Mouse (Mus musculus) testis, postnatal 10 days (tissue): Measurements from ENCODE around the gene Prkcz.

Source experiments
- DNase-seq: peaks from one replicate; pipeline ENCODE4 v3.0.0; 2021; ENCODE audit warnings: low spot score

Gene Prkcz

DNA sequence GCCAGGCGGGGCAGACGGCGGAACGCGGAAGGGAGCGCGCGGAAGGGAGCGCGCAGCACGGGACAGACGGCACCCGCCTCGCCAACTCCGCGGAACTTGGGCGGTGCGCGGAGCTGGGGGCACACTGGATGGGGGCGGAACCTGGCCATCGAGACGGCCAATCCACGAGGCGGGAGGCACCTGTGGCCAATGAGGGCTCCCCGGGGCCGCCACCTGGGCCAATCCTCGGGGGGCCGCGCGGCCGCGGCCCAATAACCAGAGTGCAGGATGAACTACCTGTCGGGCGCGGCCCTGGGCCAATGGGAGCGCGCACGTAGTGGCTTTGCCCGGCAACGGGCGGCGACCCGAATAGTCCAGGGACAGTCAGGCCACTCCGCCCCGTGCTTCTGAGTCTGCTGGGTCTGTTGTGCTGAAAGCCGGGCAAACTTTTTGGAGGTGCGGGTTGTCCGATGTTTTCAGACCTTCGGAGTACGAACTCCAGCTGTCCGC is at the start of gene Prkcz:
TSS of gene Prkcz (minus strand) at position 59 of the 489 bp plus-strand sequence.
- DNase-seq: peak; percentile 72

- DNase-seq: peak; percentile 79
Measured at GRCm38 (mm10) chr4:155409058-155409776, 48.1 kb upstream of the Prkcz start, which contains the start of gene Cfap74. Gene Cfap74, plus strand, starts transcription at chr4:155409190.

DNA sequence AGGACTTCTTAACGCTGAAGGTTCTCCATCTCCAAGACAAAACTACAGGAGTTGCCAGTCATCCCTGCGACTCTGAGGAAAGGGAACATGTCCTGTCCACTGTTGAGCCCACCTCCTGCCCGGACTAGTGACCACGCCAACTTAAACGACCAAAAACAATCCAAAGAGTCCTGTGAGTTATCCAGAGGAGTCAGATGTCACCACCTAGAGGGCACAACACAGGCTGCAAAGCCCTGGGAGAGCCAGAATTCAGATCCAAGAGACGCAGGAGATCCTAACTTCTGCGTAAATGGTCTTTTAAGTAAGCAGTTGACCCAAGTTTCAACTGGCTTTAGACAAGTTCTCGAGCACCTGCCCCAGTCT is 47.5 kb upstream of the Prkcz start:
- no peak for DNase-seq

DNA sequence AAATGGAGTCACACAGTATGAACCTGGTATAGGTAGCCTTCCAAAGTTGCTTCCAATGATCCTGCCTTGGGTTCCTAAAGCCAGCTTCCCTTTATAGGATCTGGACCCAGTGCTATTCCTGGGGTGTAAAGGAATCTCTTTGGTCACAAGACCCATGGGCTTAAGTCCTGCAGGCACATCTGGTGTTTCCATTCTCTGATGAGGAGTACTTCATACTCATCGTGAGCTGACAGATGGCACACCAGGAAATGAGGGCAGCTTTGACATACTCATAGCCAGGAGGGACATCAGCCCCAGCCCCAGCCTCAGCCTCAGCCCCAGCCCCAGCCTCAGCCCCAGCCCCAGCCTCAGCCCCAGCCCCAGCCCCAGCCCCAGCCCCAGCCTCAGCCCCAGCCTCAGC is 41.3 kb upstream of the Prkcz start:
- DNase-seq: no peak

- DNase-seq: no peak
Measured at GRCm38 (mm10) chr4:155401121-155401520, 40.0 kb upstream of the Prkcz start.

- DNase-seq: no peak
Measured at GRCm38 (mm10) chr4:155398222-155398540, 37.0 kb upstream of the Prkcz start.

GRCm38 (mm10) chr4:155397511-155398221 is 36.5 kb upstream of the Prkcz start, which contains the start of gene Gabrd:
Gene Gabrd, minus strand, starts transcription at chr4:155398112.
- DNase-seq: peak; percentile 89

- DNase-seq: no peak
Measured at GRCm38 (mm10) chr4:155396751-155397150, 35.6 kb upstream of the Prkcz start.

GRCm38 (mm10) chr4:155395471-155395870 is 34.3 kb upstream of the Prkcz start:
- no peak for DNase-seq

GRCm38 (mm10) chr4:155387166-155387565 is 26.0 kb upstream of the Prkcz start:
- no peak for DNase-seq

GRCm38 (mm10) chr4:155383326-155383725 is 22.2 kb upstream of the Prkcz start:
- DNase-seq: no peak

DNA sequence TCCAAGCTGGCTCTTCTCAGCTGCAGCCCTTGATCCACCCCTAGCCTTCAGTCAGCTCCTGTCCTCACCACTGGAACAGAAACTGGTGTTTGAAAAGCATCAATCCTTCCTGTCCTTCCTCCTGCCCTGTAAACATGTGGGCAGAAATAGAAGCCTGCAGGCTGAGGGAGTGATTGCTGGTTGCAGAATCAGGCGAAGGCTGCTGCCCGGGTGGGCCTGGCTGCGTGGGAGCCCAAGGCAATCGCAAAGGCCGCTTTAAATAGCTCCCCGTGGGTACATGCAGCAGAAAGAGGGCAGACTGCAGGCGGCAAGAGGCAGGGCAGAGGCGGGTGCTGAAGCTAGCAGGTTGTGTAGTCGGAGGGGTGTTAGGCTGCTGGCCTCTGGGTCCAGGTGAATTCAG is 21.6 kb upstream of the Prkcz start:
- DNase-seq: no peak

DNA sequence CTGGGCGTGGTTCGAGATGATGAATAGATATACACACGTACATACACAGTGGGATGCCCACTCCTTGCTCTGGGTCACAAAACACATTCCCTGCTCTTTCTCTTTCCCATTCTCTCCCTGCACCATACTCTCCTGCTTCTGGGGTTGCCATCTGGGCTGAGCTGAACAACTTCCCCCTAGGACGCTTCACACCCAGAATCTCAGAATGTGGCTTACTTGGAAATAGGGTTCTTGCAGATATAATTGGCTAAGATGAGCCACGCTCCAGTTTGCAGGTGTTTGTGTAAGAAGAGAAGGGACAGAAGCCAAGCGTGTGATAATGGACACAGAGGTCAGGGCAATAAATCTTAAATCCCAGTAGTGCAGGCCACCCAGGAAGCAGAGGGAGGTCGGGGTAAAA is 20.8 kb upstream of the Prkcz start:
- no peak for DNase-seq

- DNase-seq: no peak
Measured at GRCm38 (mm10) chr4:155371797-155372735, 10.9 kb upstream of the Prkcz start.

DNA sequence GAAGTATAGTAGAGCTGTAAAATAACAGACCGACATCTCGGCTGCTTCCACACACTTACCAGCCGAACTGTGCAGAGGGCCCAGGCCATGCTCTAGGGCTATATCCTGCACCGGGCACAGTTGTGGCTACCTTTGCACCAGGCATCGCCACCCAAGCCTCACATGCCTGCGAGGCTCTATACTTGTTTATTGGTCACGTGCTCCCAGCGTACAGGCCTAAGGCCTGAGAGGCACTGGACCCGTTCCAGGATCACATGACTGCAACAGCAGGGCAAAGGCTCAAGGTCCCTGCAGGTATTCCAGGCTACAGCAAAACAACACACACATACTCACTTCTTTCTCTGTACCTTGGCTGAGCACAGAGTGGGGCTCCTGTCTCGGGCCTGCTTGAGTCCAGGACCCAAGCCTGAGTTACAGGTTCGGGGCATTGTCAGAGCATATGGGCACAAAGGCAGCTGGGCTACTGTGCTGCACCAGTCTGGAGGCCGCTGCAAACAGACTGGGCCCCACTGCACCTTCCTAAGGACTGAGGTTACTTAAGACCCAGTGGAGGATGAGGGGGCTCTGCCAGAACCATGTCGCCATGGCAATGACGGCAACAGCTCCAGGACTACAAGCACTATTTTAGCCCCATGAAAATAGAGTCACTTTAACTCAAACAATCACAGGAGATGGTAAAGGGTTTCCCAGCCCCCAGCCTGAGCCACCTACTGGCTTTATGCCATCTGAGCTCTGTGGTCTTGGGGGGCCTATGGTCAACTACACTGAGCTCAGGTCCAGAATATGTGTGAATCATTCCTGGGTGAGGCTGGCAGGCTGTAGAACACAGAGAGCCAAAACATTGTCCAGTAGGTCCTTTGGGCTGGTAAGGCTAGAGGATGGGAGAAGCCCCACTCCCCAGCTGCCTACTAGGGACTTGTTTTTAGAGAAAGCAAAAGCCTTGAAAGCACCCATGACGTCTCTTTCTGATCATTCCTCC is 9.9 kb upstream of the Prkcz start:
- DNase-seq: no peak

- peak; percentile 94 for DNase-seq
Measured at GRCm38 (mm10) chr4:155368684-155369083, 7.5 kb upstream of the Prkcz start.

- no peak for DNase-seq
Measured at GRCm38 (mm10) chr4:155367739-155368138, 6.6 kb upstream of the Prkcz start.

GRCm38 (mm10) chr4:155366784-155367183 is 5.6 kb upstream of the Prkcz start:
- DNase-seq: no peak

DNA sequence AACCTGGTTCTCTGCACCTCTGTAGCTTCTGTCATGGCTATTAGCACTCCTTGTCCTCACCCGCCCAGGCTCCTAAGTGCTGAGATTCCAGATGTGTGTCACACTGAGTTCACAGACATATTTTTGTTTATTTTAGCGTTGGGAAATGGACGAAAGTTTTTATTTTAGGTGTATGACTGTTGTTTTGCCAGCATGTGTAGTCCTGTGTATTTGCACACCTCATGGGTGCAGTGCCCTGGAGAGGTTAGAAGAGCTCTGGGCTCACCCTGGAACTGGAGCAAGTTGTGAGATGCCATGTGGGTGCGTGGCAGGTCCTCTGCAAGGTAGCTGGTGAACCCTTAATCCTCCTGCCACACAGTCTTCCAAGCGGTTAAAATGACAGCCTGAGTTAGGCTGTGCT is 1.3 kb upstream of the Prkcz start:
- DNase-seq: no peak

DNA sequence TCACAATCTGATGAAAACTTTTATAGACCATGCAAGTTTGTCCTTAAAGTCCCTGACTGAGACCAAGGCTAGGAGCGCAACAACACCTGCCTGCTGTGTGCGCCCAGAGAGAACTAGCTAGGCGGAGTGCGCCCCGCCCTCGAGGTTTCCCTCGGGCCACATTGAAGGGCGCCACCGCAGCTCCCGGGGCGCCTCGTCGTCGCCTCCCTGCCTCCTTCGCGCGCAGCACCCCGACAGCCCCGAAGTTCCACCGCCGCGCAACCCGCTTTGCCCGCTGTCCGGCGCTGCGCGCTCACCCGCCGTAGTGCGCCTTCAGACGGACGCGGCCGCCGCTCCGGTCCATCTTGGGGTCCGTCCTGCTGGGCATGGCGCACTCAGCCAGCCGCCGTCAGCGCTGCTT is 305 bp downstream of the Prkcz start:
- DNase-seq: no peak
